ENCODE assay signal across 8 mouse cellular contexts in genomic region chr19:58911386-58911785, GRCm38 (mm10). TPM values are rescaled to one million over a fixed set of nuclear protein-coding genes. Genes with fewer than 3 reads are reported as not detected.
DNase-seq lines count a peak whose midpoint lies in the region; ATAC-seq lines count a peak whose summit lies in the region.

No protein-coding gene starts in this region.

- H3K9ac ChIP-seq in hindbrain, embryonic 14.5 days: peak overlapping the region; percentile 56

- peaks cover 6% of the 10 kb centered on the region for H3K4me1 ChIP-seq in hindbrain, embryonic 14.5 days (replicated peaks; ENCODE audit: control insufficient read depth, insufficient read depth, low read length)

- H3K4me3 ChIP-seq in hindbrain, embryonic 14.5 days (replicated peaks; ENCODE audit: low read length): peak overlapping the region; percentile 33

- peak overlapping the region; percentile 60 for H3K4me2 ChIP-seq in hindbrain, embryonic 14.5 days (replicated peaks)

- H3K36me3 ChIP-seq in hindbrain, embryonic 14.5 days (replicated peaks; ENCODE audit: control insufficient read depth, insufficient read depth): no peaks in the 10 kb centered on the region

- peak; percentile 71 for ATAC-seq in hindbrain, embryonic 14.5 days (ENCODE audit: low FRiP score)
- no peak for ATAC-seq in erythroid progenitor cell, adult 5-6 weeks (replicated peaks; ENCODE audit: low FRiP score, poor library complexity, severe bottlenecking)

- 11% methylated on average over 9 of the region's 9 CpGs for WGBS in hindbrain, embryonic 14.5 days

- DNase-seq in NIH3T3 (ENCODE audit: low read depth): peak; percentile 79
- peak; percentile 24 for DNase-seq in cerebellum, adult 9-11 months
- peak; percentile 52 to 77 for DNase-seq in frontal cortex, postnatal 14 days (ENCODE audit: low spot score in 2 of 2)
- peak; percentile 88 for DNase-seq in hindbrain, embryonic 14.5 days (ENCODE audit: low spot score)
- DNase-seq in layer of hippocampus, postnatal 25 days (ENCODE audit: extremely low spot score in 1 of 2, low spot score in 1 of 2): peak; percentile 61 to 83
- peak; percentile 51 for DNase-seq in lung, postnatal 25 days (ENCODE audit: low spot score)
- peak; percentile 84 for DNase-seq in right cerebral cortex, postnatal 14 days

- peaks cover 27% of the 10 kb centered on the region for H3K27me3 ChIP-seq in hindbrain, embryonic 14.5 days (ENCODE audit: control insufficient read depth, insufficient read depth, low read length)

- no peaks in the 10 kb centered on the region for H3K9me3 ChIP-seq in hindbrain, embryonic 14.5 days (ENCODE audit: control insufficient read depth, low read length)

- no peak overlapping the region for H3K27ac ChIP-seq in hindbrain, embryonic 14.5 days

RNA-seq across cellular contexts. Expression of gene Eno4, which starts 31.8 kb away (rescaled TPM):
- 1.7 and 2.0 TPM in 2 replicates for polyA plus RNA-seq in hindbrain, embryonic 14.5 days (2014; fragmentation: Nextera tagmentation; extraction: Ambion mirVana)
- 1 to 10 TPM; 1.2 to 1.5 TPM for total RNA-seq in layer of hippocampus, postnatal 25 days (2021)
- total RNA-seq in erythroid progenitor cell, adult 5-6 weeks (2015; ENCODE audit: low replicate concordance): not detected in 2 replicates
- not detected in 2 replicates for total RNA-seq in erythroid progenitor cell, adult 5-6 weeks (2017; ENCODE audit: low replicate concordance)

RNA-seq across cellular contexts. Expression of gene Hspa12a, which starts 32.1 kb away (rescaled TPM):
- polyA plus RNA-seq in hindbrain, embryonic 14.5 days (2014; fragmentation: Nextera tagmentation; extraction: Ambion mirVana): 40.5 and 45.5 TPM in 2 replicates
- total RNA-seq in layer of hippocampus, postnatal 25 days (2021): 100 to 1,000 TPM; 236 to 241 TPM
- total RNA-seq in erythroid progenitor cell, adult 5-6 weeks (2015; ENCODE audit: low replicate concordance): not detected in 2 replicates
- total RNA-seq in erythroid progenitor cell, adult 5-6 weeks (2017; ENCODE audit: low replicate concordance): not detected in 2 replicates

Comparison
In these comparisons a context has a peak if more than half of its experiments do, and no peak if none do; other contexts are left out.
1. DNase-seq: peak in every context shown above with its lines; median percentile 88 in hindbrain, embryonic 14.5 days; 84 in right cerebral cortex, postnatal 14 days; 79 in NIH3T3; 72 in layer of hippocampus, postnatal 25 days; 64 in frontal cortex, postnatal 14 days; 51 in lung, postnatal 25 days; 24 in cerebellum, adult 9-11 months.
2. RNA of gene Hspa12a, which starts 32.1 kb away (total RNA-seq): 236 to 241 TPM in layer of hippocampus, postnatal 25 days; not detected in erythroid progenitor cell, adult 5-6 weeks; every median in the first group is over 100 times any median in the second.